Mouse (Mus musculus) neural tube, embryonic 11.5 days (tissue): ENCODE measurements around the gene Atp2a2. TPM values are rescaled to one million over a fixed set of nuclear protein-coding genes. Genes with fewer than 3 reads are reported as not detected.

ENCODE experiments used
- ATAC-seq: fragments of 200-750 bp; cut with Nextera tagmentation; 2 replicates; pipeline ENCODE4 v1.8.0; 2017; ENCODE audit warnings: moderate number of reproducible peaks, mild to moderate bottlenecking, moderate TSS enrichment, moderate library complexity; ENCODE audit not compliant: insufficient read depth, low FRiP score, low TSS enrichment
- DNase-seq: peaks from one replicate; pipeline ENCODE4 v3.0.0-alpha.2; 2015; ENCODE audit warnings: low spot score
- H3K27ac ChIP-seq: fragments of 300-500 bp; sonication (generic); 2 replicates; pipeline ENCODE4 v1.5.1; 2014; ENCODE audit warnings: low read depth, mild to moderate bottlenecking, low read length
- H3K27me3 ChIP-seq: fragments of 300-500 bp; sonication (generic); 2 replicates; pipeline ENCODE4 v1.6.1; 2014; ENCODE audit warnings: mild to moderate bottlenecking, low read length, mixed read lengths; ENCODE audit not compliant: control insufficient read depth, insufficient read depth
- H3K36me3 ChIP-seq: fragments of 300-500 bp; sonication (generic); 2 replicates; pipeline ENCODE4 v1.6.1; 2014; ENCODE audit warnings: mild to moderate bottlenecking, low read length, moderate library complexity, mixed read lengths; ENCODE audit not compliant: control insufficient read depth, insufficient read depth
- H3K4me1 ChIP-seq: fragments of 300-500 bp; sonication (generic); 2 replicates; pipeline ENCODE4 v1.6.1; 2014; ENCODE audit warnings: low read length, mixed read lengths; ENCODE audit not compliant: control insufficient read depth, insufficient read depth
- H3K4me2 ChIP-seq: fragments of 300-500 bp; sonication (generic); 2 replicates; pipeline ENCODE4 v1.6.1; 2014; ENCODE audit warnings: low read depth, mild to moderate bottlenecking, moderate library complexity
- H3K4me3 ChIP-seq: fragments of 300-500 bp; sonication (generic); 2 replicates; pipeline ENCODE4 v1.5.1; 2014; ENCODE audit warnings: low read depth, low read length
- H3K9ac ChIP-seq: fragments of 300-500 bp; sonication (generic); 2 replicates; pipeline ENCODE4 v1.6.1; 2014; ENCODE audit warnings: mild to moderate bottlenecking, low read length
- H3K9me3 ChIP-seq: fragments of 300-500 bp; sonication (generic); 2 replicates; pipeline ENCODE4 v1.6.1; 2016; ENCODE audit warnings: low read length; ENCODE audit not compliant: control insufficient read depth
- WGBS: fragments of 180-500 bp; shearing (Covaris S2); extraction: QIAGEN DNeasy Blood & Tissue Kit; methylation state at CpG from one replicate; pipeline ENCODE4 v1.1.7; 2014; 5-methylcytosine and 5-hydroxymethylcytosine counted together
- polyA plus RNA-seq: library from polyadenylated mRNA; unstranded; fragments of >200 nt; fragmentation: Nextera tagmentation; extraction: Ambion mirVana; gene quantifications from 2 replicates; pipeline ENCODE4 v1.2.1, GENCODE M21; 2014

Atp2a2 gene
- polyA plus RNA-seq: 52.0 and 55.4 TPM in 2 replicates

DNA sequence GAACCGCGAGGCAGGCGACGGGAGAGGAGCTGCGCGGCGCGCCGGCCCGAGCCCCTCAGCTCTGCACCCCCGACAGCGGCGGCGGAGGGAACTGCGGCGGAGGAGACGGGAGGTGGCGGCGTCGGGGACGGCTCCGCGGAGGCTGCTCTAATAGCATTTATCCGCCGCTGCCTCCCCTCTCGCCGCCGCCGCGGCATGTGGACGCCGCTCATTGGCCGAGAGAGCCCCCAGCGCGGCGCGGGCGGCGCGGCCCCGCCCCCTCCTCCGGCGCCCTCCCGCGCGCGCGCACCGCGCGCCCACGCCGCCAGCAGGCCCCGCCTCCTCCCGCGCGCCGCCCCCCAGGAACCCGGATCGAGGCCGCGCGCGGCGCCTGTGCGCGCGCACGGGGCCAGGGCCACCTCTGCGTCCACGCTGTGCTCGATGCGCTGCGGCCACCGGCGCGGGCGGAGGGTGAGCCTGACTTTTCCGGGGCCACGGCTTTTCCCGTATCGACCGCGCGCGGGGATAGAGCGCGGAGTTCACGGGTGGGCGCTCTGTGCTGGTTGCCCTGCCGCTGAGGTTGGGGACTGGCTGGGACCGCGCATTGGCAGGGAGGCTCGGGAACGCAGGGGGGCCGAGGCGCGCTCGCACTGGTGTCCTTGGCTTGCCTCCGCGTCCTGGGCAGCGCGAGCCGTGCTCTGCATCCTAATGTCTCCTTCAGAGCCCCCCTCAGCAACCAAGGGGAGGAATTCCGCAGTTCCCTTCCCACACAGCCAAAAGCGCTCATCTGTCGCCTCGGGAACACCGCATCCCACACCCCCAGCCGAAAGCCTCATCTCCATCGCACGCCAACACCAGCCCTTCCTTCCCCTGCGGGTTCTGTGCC, at the start of gene Atp2a2:
Atp2a2 (minus strand) TSS at position 149 of the 865 bp plus-strand sequence.
- under 1% methylated on average over 98 of the region's 113 CpGs for WGBS

DNA sequence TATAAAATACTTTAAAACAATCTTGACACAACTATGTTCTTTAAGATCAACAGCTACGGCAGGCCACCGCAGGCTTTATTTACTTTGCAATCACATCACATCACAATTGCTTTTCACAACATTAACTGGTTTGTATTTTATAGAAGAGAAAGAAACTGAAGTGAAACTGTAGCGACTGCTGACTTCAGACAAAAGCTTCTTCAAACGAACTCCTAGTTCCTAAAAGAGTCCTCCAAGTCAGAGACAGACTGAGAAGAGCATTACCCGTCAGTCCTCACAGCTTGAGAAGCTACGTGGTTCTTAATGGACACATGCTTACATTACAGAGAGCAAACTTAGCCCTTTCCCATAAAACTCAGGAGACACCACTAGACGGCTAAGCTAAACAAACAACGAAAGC, 48.4 kb upstream of the Atp2a2 start:
- H3K27me3 ChIP-seq: no peaks in the 10 kb centered on the region
- H3K9me3 ChIP-seq: no peaks in the 10 kb centered on the region
- no peak overlapping the region for H3K4me3 ChIP-seq
- no peak overlapping the region for H3K27ac ChIP-seq
- H3K36me3 ChIP-seq: no peaks in the 10 kb centered on the region
- 65% methylated on average over 8 of the region's 8 CpGs for WGBS
- H3K9ac ChIP-seq: no peak overlapping the region
- DNase-seq (no peak), ATAC-seq (no peak)
- H3K4me2 ChIP-seq: no peak overlapping the region
- no peaks in the 10 kb centered on the region for H3K4me1 ChIP-seq

More for the DNA sequence above, at the start of gene Atp2a2:
- DNase-seq: peak; percentile 96
- no peaks in the 10 kb centered on the region for H3K9me3 ChIP-seq
- no peaks in the 10 kb centered on the region for H3K36me3 ChIP-seq
- H3K4me2 ChIP-seq: peak within 1 kb of the TSS; percentile 62
- peak; percentile 86 for ATAC-seq
- peak within 1 kb of the TSS; percentile 98 for H3K4me3 ChIP-seq
- H3K4me1 ChIP-seq: peaks cover 13% of the 10 kb centered on the region
- H3K27ac ChIP-seq: peak within 1 kb of the TSS; percentile 99
- H3K27me3 ChIP-seq: no peaks in the 10 kb centered on the region
- H3K9ac ChIP-seq: peak within 1 kb of the TSS; percentile 97

- H3K9me3 ChIP-seq: no peaks in the 10 kb centered on the region
- ATAC-seq (no peak), DNase-seq (no peak)
- H3K4me2 ChIP-seq: no peak overlapping the region
- no peak overlapping the region for H3K27ac ChIP-seq
- no peak overlapping the region for H3K4me3 ChIP-seq
- H3K36me3 ChIP-seq: no peaks in the 10 kb centered on the region
- H3K4me1 ChIP-seq: no peaks in the 10 kb centered on the region
- H3K27me3 ChIP-seq: no peaks in the 10 kb centered on the region
- H3K9ac ChIP-seq: no peak overlapping the region
- WGBS: 83% methylated on average over 6 of the region's 6 CpGs
Observed at GRCm38 (mm10) chr5:122548671-122549070, 46.6 kb upstream of the Atp2a2 start.

GRCm38 (mm10) chr5:122547810-122548209, 45.8 kb upstream of the Atp2a2 start:
- H3K4me2 ChIP-seq: no peak overlapping the region
- H3K9ac ChIP-seq: no peak overlapping the region
- H3K9me3 ChIP-seq: no peaks in the 10 kb centered on the region
- 47% methylated on average over 6 of the region's 6 CpGs for WGBS
- no peaks in the 10 kb centered on the region for H3K27me3 ChIP-seq
- no peak for ATAC-seq
- no peaks in the 10 kb centered on the region for H3K36me3 ChIP-seq
- H3K4me3 ChIP-seq: no peak overlapping the region
- H3K27ac ChIP-seq: no peak overlapping the region
- H3K4me1 ChIP-seq: no peaks in the 10 kb centered on the region
- DNase-seq: no peak

- Histone ChIP-seq H3K4me1 (no peaks in the 10 kb centered on the region), H3K4me3 (no peak overlapping the region), H3K27me3 (no peaks in the 10 kb centered on the region), H3K4me2 (no peak overlapping the region), H3K27ac (no peak overlapping the region), H3K9me3 (no peaks in the 10 kb centered on the region), H3K36me3 (no peaks in the 10 kb centered on the region), H3K9ac (no peak overlapping the region)
- DNase-seq: no peak
- 63% methylated on average over 7 of the region's 7 CpGs for WGBS
- no peak for ATAC-seq
Observed at GRCm38 (mm10) chr5:122547251-122547714, 45.3 kb upstream of the Atp2a2 start.

DNA sequence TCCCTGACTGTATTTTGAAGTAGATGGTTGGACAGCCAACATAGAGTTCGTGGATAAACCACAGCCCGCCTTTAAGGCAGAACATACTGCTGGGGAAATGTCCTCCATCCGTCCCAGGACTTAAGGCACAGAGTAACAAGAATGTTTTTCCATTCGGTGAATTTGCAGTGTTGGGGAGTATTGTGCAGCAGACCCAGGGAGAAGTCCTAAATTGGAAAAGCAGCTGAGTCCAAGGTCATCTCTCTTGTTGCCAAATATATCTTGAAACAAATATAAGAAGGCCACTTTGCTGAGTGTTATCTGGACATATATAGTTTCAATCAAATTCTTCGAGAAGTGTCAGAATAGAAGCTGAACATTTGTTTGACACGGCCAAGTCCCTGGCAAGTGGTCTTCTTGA, 41.4 kb upstream of the Atp2a2 start:
- ATAC-seq (no peak), DNase-seq (no peak)
- Histone ChIP-seq H3K4me2 (no peak overlapping the region), H3K27ac (no peak overlapping the region), H3K4me1 (no peaks in the 10 kb centered on the region), H3K9me3 (no peaks in the 10 kb centered on the region), H3K4me3 (no peak overlapping the region), H3K9ac (no peak overlapping the region), H3K36me3 (no peaks in the 10 kb centered on the region), H3K27me3 (no peaks in the 10 kb centered on the region)
- WGBS: 91% methylated on average over 6 of the region's 6 CpGs

DNA sequence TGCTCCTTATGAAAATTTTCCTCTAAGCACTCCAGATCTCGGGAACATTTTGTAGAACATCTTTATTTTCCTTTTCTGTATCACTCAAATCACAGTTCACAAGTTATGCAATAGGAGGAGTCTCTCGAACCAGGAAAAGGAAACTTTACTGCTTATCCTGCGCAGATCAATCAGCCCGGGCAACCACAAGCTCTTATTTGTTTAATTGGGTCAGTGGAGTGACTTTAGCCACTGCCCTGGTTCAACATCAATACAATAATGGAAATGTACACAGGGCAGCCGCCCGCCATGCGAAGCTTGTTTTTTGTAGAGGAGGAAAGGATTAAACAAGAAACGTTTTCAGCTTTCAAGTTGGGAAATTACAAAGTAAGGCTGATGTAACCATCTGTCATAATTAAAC, 39.8 kb upstream of the Atp2a2 start:
- Histone ChIP-seq H3K4me1 (no peaks in the 10 kb centered on the region), H3K9me3 (no peaks in the 10 kb centered on the region), H3K36me3 (no peaks in the 10 kb centered on the region), H3K4me2 (no peak overlapping the region), H3K27ac (no peak overlapping the region), H3K9ac (no peak overlapping the region), H3K4me3 (no peak overlapping the region), H3K27me3 (no peaks in the 10 kb centered on the region)
- ATAC-seq (no peak), DNase-seq (no peak)
- WGBS: 92% methylated on average over 8 of the region's 8 CpGs

DNA sequence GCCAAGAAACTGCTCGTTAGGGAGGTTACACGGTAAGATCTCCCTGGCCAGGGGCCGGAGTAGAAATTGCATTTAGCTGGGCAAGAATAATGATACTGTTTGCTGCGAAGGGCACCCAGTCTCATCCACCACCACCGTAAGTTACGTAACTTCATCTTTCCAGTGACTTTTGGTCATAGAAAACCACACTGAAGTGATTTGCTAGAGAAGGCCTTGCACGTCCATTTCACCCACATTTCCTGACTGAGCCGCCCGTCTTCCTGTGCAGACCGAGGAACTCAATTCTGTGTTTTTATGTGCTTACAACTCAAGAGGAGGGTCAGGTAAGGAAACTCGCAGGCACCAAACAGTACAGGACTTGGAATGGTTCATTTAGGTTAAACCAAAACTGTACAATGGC, 36.1 kb upstream of the Atp2a2 start:
- Histone ChIP-seq H3K9ac (no peak overlapping the region), H3K4me1 (no peaks in the 10 kb centered on the region), H3K4me3 (no peak overlapping the region), H3K27me3 (no peaks in the 10 kb centered on the region), H3K9me3 (no peaks in the 10 kb centered on the region), H3K36me3 (no peaks in the 10 kb centered on the region), H3K4me2 (no peak overlapping the region), H3K27ac (no peak overlapping the region)
- no peak for ATAC-seq
- DNase-seq: no peak
- WGBS: 95% methylated on average over 11 of the region's 11 CpGs

DNA sequence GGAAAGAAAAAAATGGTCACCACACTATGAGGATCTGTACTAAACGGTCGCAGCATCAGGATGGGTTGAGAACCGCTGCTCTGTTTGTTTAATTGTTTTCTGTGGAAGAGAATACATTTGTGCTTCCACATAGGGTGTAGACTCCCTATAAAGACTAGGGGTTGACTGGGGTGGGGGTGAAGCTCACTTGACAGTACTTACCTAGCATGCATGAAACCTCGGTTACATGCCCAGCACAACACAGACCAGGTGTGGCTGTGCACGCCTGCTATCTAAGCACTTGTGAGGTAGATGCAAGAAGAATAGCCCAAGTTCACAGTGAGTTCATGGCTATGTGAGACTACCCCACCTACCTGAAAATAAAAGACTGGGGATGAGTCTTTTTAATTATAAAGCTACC, 35.6 kb upstream of the Atp2a2 start:
- no peaks in the 10 kb centered on the region for H3K36me3 ChIP-seq
- WGBS: 95% methylated on average over 5 of the region's 5 CpGs
- H3K9ac ChIP-seq: no peak overlapping the region
- no peaks in the 10 kb centered on the region for H3K9me3 ChIP-seq
- no peaks in the 10 kb centered on the region for H3K27me3 ChIP-seq
- no peak overlapping the region for H3K27ac ChIP-seq
- H3K4me3 ChIP-seq: no peak overlapping the region
- no peaks in the 10 kb centered on the region for H3K4me1 ChIP-seq
- DNase-seq: no peak
- no peak overlapping the region for H3K4me2 ChIP-seq
- ATAC-seq: no peak
